Mouse (Mus musculus): ENCODE data around the gene Nudt16l1. TPM values are rescaled to one million over a fixed set of nuclear protein-coding genes. Genes with fewer than 3 reads are reported as not detected.

The Nudt16l1 gene
- 10 to 100 TPM; 65.9 to 68.9 TPM for total RNA-seq (2021)

- no peak for DNase-seq
- intact Hi-C loops (cut with DNase I) = no loop called here
Observed at GRCm38 (mm10) chr16:4938461-4938860, at the start of gene Nudt16l1. Gene Nudt16l1 (plus strand): TSS chr16:4938761.

GRCm38 (mm10) chr16:4890201-4890709 is 48.3 kb upstream of the Nudt16l1 start:
- DNase-seq = no peak
- intact Hi-C loops (cut with DNase I) = no loop called here

GRCm38 (mm10) chr16:4892171-4892570 is 46.4 kb upstream of the Nudt16l1 start:
- intact Hi-C loops (cut with DNase I) = no loop called here
- DNase-seq = no peak

- DNase-seq = no peak
- intact Hi-C loops (cut with DNase I) = no loop called here
Observed at GRCm38 (mm10) chr16:4894201-4894908, 44.2 kb upstream of the Nudt16l1 start.

- no peak for DNase-seq
- intact Hi-C loops (cut with DNase I) = no loop called here
Observed at GRCm38 (mm10) chr16:4896249-4897027, 42.1 kb upstream of the Nudt16l1 start.

GRCm38 (mm10) chr16:4897146-4897730 is 41.3 kb upstream of the Nudt16l1 start:
- intact Hi-C loops (cut with DNase I) = no loop called here
- DNase-seq = no peak

GRCm38 (mm10) chr16:4898881-4899280 is 39.7 kb upstream of the Nudt16l1 start:
- no peak for DNase-seq
- intact Hi-C loops (cut with DNase I) = no loop called here

- intact Hi-C loops (cut with DNase I) = no loop called here
Observed at GRCm38 (mm10) chr16:4899711-4900110, 38.9 kb upstream of the Nudt16l1 start.

GRCm38 (mm10) chr16:4901167-4901566 is 37.4 kb upstream of the Nudt16l1 start:
- intact Hi-C loops (cut with DNase I) = no loop called here
- DNase-seq = no peak

More at GRCm38 (mm10) chr16:4899711-4900110, 38.9 kb upstream of the Nudt16l1 start:
- DNase-seq = no peak

- intact Hi-C loops (cut with DNase I) = no loop called here
- no peak for DNase-seq
Observed at GRCm38 (mm10) chr16:4902390-4902789, 36.2 kb upstream of the Nudt16l1 start.

- intact Hi-C loops (cut with DNase I) = no loop called here
- DNase-seq = no peak
Observed at GRCm38 (mm10) chr16:4903491-4904102, 35.0 kb upstream of the Nudt16l1 start.

GRCm38 (mm10) chr16:4904878-4905277 is 33.7 kb upstream of the Nudt16l1 start:
- intact Hi-C loops (cut with DNase I) = no loop called here
- DNase-seq = no peak

GRCm38 (mm10) chr16:4905591-4905990 is 33.0 kb upstream of the Nudt16l1 start:
- intact Hi-C loops (cut with DNase I) = no loop called here
- no peak for DNase-seq

- intact Hi-C loops (cut with DNase I) = no loop called here
- no peak for DNase-seq
Observed at GRCm38 (mm10) chr16:4906559-4906958, 32.0 kb upstream of the Nudt16l1 start.

GRCm38 (mm10) chr16:4907386-4907785 is 31.2 kb upstream of the Nudt16l1 start:
- intact Hi-C loops (cut with DNase I) = no loop called here

GRCm38 (mm10) chr16:4907972-4908371 is 30.6 kb upstream of the Nudt16l1 start:
- intact Hi-C loops (cut with DNase I) = no loop called here
- DNase-seq = no peak

More at GRCm38 (mm10) chr16:4907386-4907785, 31.2 kb upstream of the Nudt16l1 start:
- no peak for DNase-seq

- intact Hi-C loops (cut with DNase I) = no loop called here
- no peak for DNase-seq
Observed at GRCm38 (mm10) chr16:4909745-4910144, 28.8 kb upstream of the Nudt16l1 start.

- intact Hi-C loops (cut with DNase I) = no loop called here
- no peak for DNase-seq
Observed at GRCm38 (mm10) chr16:4910758-4911157, 27.8 kb upstream of the Nudt16l1 start.

- no peak for DNase-seq
- intact Hi-C loops (cut with DNase I) = no loop called here
Observed at GRCm38 (mm10) chr16:4912074-4912648, 26.4 kb upstream of the Nudt16l1 start.

GRCm38 (mm10) chr16:4912907-4913782 is 25.4 kb upstream of the Nudt16l1 start:
- intact Hi-C loops (cut with DNase I) = no loop called here

More at GRCm38 (mm10) chr16:4912907-4913782, 25.4 kb upstream of the Nudt16l1 start:
- DNase-seq = no peak

All from left cerebral cortex, postnatal 4 days (tissue).